Mouse (Mus musculus): ENCODE results near the gene Msi1. TPM values are rescaled to one million over a fixed set of nuclear protein-coding genes. Genes with fewer than 3 reads are reported as not detected.

Msi1 gene
- polyA plus RNA-seq, 1 experiment from 2014 or later, result 37.9 TPM

DNA sequence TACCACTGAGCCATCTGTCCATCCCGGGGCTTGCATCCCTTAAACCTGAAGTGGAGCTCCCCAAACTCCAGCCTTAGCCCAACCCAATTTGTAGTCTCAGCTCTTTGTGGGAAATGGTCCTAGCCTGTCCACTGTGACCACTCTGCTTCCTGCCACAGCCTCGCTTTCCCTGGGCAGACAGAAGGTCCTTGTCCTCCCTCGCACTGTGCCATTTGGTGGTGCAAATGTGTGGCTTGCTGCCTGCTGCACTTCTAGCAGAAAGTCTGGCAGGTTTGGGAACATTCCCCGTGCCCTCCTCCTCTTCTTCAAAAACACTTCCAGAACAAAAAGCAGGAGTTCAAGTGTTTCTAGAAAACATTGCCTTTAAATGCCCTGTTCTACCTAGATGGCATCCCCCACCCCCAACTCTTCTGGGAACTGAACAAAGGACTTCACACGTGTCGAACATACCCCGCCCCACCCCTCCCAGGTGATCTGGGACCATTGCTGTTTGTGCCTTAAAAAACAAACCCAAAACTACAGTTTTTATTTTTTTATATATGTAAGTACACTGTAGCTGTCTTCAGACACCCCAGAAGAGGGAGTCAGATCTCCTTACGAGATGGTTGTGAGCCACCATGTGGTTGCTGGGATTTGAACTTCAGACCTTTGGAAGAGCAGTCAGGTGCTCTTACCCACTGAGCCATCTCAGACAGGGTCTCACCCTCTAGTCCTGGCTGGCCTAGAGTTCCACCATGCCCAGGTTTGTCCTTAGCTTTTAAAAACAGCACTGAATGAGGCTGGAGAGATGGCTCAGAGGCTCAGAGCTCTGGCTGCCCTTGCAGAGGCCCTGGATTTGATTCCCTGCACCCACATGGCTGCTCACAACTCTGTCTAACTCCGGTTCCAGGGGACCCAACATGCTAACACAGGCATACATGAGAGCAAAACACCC lies 69.2 kb downstream of the Msi1 start:
- WGBS, result 66% methylated on average over 9 of the region's 9 CpGs
- H3K27ac ChIP-seq (replicated peaks), result no peak overlapping the region

GRCm38 (mm10) chr5:115500383-115500935 lies 71.1 kb downstream of the Msi1 start:
- Histone ChIP-seq H3K4me2 (no peak overlapping the region), H3K9ac (replicated peaks) (no peak overlapping the region), H3K36me3 (no peaks in the 10 kb centered on the region), H3K27me3 (replicated peaks) (no peaks in the 10 kb centered on the region), H3K4me3 (replicated peaks) (no peak overlapping the region), H3K27ac (replicated peaks) (no peak overlapping the region), H3K9me3 (replicated peaks) (no peaks in the 10 kb centered on the region), H3K4me1 (no peaks in the 10 kb centered on the region)
- no peak for ATAC-seq (ENCODE audit: low FRiP score)
- 82% methylated on average over 12 of the region's 12 CpGs for WGBS

More for the DNA sequence above, 69.2 kb downstream of the Msi1 start:
- Histone ChIP-seq H3K36me3 (no peaks in the 10 kb centered on the region), H3K9me3 (replicated peaks) (no peaks in the 10 kb centered on the region), H3K9ac (replicated peaks) (no peak overlapping the region), H3K4me2 (no peak overlapping the region), H3K4me3 (replicated peaks) (no peak overlapping the region), H3K27me3 (replicated peaks) (no peaks in the 10 kb centered on the region), H3K4me1 (no peaks in the 10 kb centered on the region)
- no peak for ATAC-seq (ENCODE audit: low FRiP score)

GRCm38 (mm10) chr5:115503035-115503434 lies 73.6 kb downstream of the Msi1 start:
- Histone ChIP-seq H3K36me3 (no peaks in the 10 kb centered on the region), H3K4me1 (peaks cover 12% of the 10 kb centered on the region), H3K27me3 (replicated peaks) (no peaks in the 10 kb centered on the region), H3K4me3 (replicated peaks) (no peak overlapping the region), H3K9me3 (replicated peaks) (no peaks in the 10 kb centered on the region), H3K27ac (replicated peaks) (no peak overlapping the region), H3K9ac (replicated peaks) (no peak overlapping the region), H3K4me2 (no peak overlapping the region)
- ATAC-seq (ENCODE audit: low FRiP score), result no peak
- WGBS, result 63% methylated on average over 12 of the region's 12 CpGs

Other genes with a start within 250 kb of the Msi1 start
- 17.4 and 23.1 TPM in 2 replicates for gene Cabp1, start 235.2 kb upstream of the Msi1 start, polyA plus RNA-seq (2015; fragmentation: Nextera tagmentation; extraction: Ambion mirVana)
- 117 and 127 TPM in 2 replicates for gene Pop5, start 193.8 kb upstream of the Msi1 start, polyA plus RNA-seq (2015; fragmentation: Nextera tagmentation; extraction: Ambion mirVana)
- gene Rnf10, start 156.7 kb upstream of the Msi1 start, polyA plus RNA-seq (2015; fragmentation: Nextera tagmentation; extraction: Ambion mirVana), result 171 and 197 TPM in 2 replicates
- gene Coq5, start 149.9 kb upstream of the Msi1 start, polyA plus RNA-seq (2015; fragmentation: Nextera tagmentation; extraction: Ambion mirVana), result 63.7 and 64.6 TPM in 2 replicates
- gene Dynll1, start 128.6 kb upstream of the Msi1 start, polyA plus RNA-seq (2015; fragmentation: Nextera tagmentation; extraction: Ambion mirVana), result 1,284 and 1,328 TPM in 2 replicates
- gene Srsf9, start 102.4 kb upstream of the Msi1 start, polyA plus RNA-seq (2015; fragmentation: Nextera tagmentation; extraction: Ambion mirVana), result 138 and 154 TPM in 2 replicates
- 32.2 and 37.0 TPM in 2 replicates for gene Gatc, start 88.4 kb upstream of the Msi1 start, polyA plus RNA-seq (2015; fragmentation: Nextera tagmentation; extraction: Ambion mirVana)
- 56.1 and 56.8 TPM in 2 replicates for gene Triap1, start 88.4 kb upstream of the Msi1 start, polyA plus RNA-seq (2015; fragmentation: Nextera tagmentation; extraction: Ambion mirVana)
- gene Cox6a1, start 80.6 kb upstream of the Msi1 start, polyA plus RNA-seq (2015; fragmentation: Nextera tagmentation; extraction: Ambion mirVana), result 1,223 and 1,358 TPM in 2 replicates
- 0.81 and 1.1 TPM in 2 replicates for gene Pla2g1b, start 36.7 kb downstream of the Msi1 start, polyA plus RNA-seq (2015; fragmentation: Nextera tagmentation; extraction: Ambion mirVana)
- gene Sirt4, start 55.1 kb downstream of the Msi1 start, polyA plus RNA-seq (2015; fragmentation: Nextera tagmentation; extraction: Ambion mirVana), result 31.0 and 37.1 TPM in 2 replicates
- gene Pxn, start 77.1 kb downstream of the Msi1 start, polyA plus RNA-seq (2015; fragmentation: Nextera tagmentation; extraction: Ambion mirVana), result 21.3 and 28.2 TPM in 2 replicates
- gene Rplp0, start 129.9 kb downstream of the Msi1 start, polyA plus RNA-seq (2015; fragmentation: Nextera tagmentation; extraction: Ambion mirVana), result 785 and 1,036 TPM in 2 replicates
- 35.7 and 37.6 TPM in 2 replicates for gene Gcn1l1, start 135.7 kb downstream of the Msi1 start, polyA plus RNA-seq (2015; fragmentation: Nextera tagmentation; extraction: Ambion mirVana)
- gene Rab35, start 202.3 kb downstream of the Msi1 start, polyA plus RNA-seq (2015; fragmentation: Nextera tagmentation; extraction: Ambion mirVana), result 20.8 and 21.1 TPM in 2 replicates